Mouse (Mus musculus) kidney, adult 2 months (tissue): ENCODE measurements at regions not wholly inside any gene's neighbourhood (a gene's known extent, or its start where the extent isn't known, plus 50 kb on each side); places are given as distances from the start of the nearest gene placed in this dataset.

ENCODE experiments used
- CTCF ChIP-seq: fragments of 200-500 bp; conservative IDR thresholded peaks from 2 replicates; pipeline ENCODE4 v1.5.1; 2011; ENCODE audit warnings: low read depth, mild to moderate bottlenecking, control low read depth, low read length, moderate library complexity, mixed read lengths; ENCODE audit not compliant: insufficient read depth, insufficient read length
- POLR2A ChIP-seq: fragments of 200-500 bp; IDR thresholded peaks from one replicate; pipeline ENCODE4 v1.6.1; 2011; ENCODE audit warnings: low read depth, low read length, control low read depth

- TF ChIP-seq POLR2A = no peak
- no peak for TF ChIP-seq CTCF
These were observed 1164.1 kb downstream of the A830018L16Rik start for GRCm38 (mm10) chr1:12577978-12578377.
